Mouse (Mus musculus) limb, embryonic 12.5 days (tissue): ENCODE results near the gene Gm49378. TPM values are rescaled to one million over a fixed set of nuclear protein-coding genes. Genes with fewer than 3 reads are reported as not detected.

Source experiments
- ATAC-seq: fragments of 200-750 bp; cut with Nextera tagmentation; 2 replicates; pipeline ENCODE4 v1.8.0; 2017; ENCODE audit warnings: low read depth, moderate TSS enrichment; ENCODE audit not compliant: insufficient number of reproducible peaks, insufficient read depth, low FRiP score, low TSS enrichment
- H3K27ac ChIP-seq: fragments of 300-500 bp; sonication (generic); 2 replicates; pipeline ENCODE4 v1.5.1; 2016; ENCODE audit warnings: mild to moderate bottlenecking, moderate library complexity
- H3K27me3 ChIP-seq: fragments of 300-500 bp; sonication (generic); 2 replicates; pipeline ENCODE4 v1.6.1; 2016; ENCODE audit warnings: mild to moderate bottlenecking, moderate library complexity
- H3K36me3 ChIP-seq: fragments of 300-500 bp; sonication (generic); 2 replicates; pipeline ENCODE4 v1.6.1; 2016; ENCODE audit warnings: mild to moderate bottlenecking, moderate library complexity
- H3K4me1 ChIP-seq: fragments of 300-500 bp; sonication (generic); replicated peaks from 2 replicates; pipeline ENCODE4 v1.6.1; 2016
- H3K4me2 ChIP-seq: fragments of 300-500 bp; sonication (generic); 2 replicates; pipeline ENCODE4 v1.6.1; 2016; ENCODE audit warnings: mild to moderate bottlenecking, moderate library complexity
- H3K4me3 ChIP-seq: fragments of 300-500 bp; sonication (generic); replicated peaks from 2 replicates; pipeline ENCODE4 v1.5.1; 2016; ENCODE audit warnings: mild to moderate bottlenecking
- H3K9ac ChIP-seq: fragments of 300-500 bp; sonication (generic); replicated peaks from 2 replicates; pipeline ENCODE4 v1.6.1; 2016; ENCODE audit warnings: mild to moderate bottlenecking, moderate library complexity
- H3K9me3 ChIP-seq: fragments of 300-500 bp; sonication (generic); 2 replicates; pipeline ENCODE4 v1.6.1; 2016; ENCODE audit warnings: mild to moderate bottlenecking, moderate library complexity
- WGBS: fragments of 180-500 bp; shearing (Covaris S2); methylation state at CpG from one replicate; pipeline ENCODE4 v1.1.7; 2016; 5-methylcytosine and 5-hydroxymethylcytosine counted together
- polyA plus RNA-seq: library from polyadenylated mRNA; unstranded; fragments of >200 nt; fragmentation: Nextera tagmentation; extraction: Ambion mirVana; gene quantifications from 2 replicates; pipeline ENCODE4 v1.2.1, GENCODE M21; 2016

The Gm49378 gene
- polyA plus RNA-seq, 1 experiment from 2014 or later: 2.7 TPM

DNA sequence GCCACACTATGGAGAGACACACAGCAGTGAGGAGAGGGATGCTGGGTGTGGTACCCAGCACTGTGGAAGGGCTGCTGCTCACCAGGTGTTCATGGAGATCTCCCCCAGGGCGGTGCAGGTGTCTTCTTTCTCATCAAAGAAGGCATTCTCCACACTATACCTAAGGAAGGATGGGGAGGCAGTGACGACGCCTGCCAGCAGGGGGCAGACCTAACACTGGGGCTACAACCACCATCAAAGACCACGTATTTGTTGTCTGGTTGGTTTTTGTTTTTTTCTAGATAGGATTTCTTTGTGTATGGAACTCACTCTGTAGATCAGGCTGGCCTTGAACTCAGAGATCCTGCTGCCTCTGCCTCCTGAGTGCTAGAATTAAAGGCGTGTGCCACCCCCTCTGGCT lies 8.4 kb downstream of the Gm49378 start:
- H3K27me3 ChIP-seq: no peaks in the 10 kb centered on the region
- H3K4me2 ChIP-seq: no peak overlapping the region
- H3K9ac ChIP-seq: no peak overlapping the region
- H3K27ac ChIP-seq: no peak overlapping the region
- 0 out of 2 replicates have a peak, but pooled peaks cover 3% of the 10 kb centered on the region for H3K4me1 ChIP-seq
- no peaks in the 10 kb centered on the region for H3K9me3 ChIP-seq
- no peak for ATAC-seq
- H3K4me3 ChIP-seq: no peak overlapping the region
- peaks cover 100% of the 10 kb centered on the region for H3K36me3 ChIP-seq
- 55% methylated on average over 5 of the region's 5 CpGs for WGBS

DNA sequence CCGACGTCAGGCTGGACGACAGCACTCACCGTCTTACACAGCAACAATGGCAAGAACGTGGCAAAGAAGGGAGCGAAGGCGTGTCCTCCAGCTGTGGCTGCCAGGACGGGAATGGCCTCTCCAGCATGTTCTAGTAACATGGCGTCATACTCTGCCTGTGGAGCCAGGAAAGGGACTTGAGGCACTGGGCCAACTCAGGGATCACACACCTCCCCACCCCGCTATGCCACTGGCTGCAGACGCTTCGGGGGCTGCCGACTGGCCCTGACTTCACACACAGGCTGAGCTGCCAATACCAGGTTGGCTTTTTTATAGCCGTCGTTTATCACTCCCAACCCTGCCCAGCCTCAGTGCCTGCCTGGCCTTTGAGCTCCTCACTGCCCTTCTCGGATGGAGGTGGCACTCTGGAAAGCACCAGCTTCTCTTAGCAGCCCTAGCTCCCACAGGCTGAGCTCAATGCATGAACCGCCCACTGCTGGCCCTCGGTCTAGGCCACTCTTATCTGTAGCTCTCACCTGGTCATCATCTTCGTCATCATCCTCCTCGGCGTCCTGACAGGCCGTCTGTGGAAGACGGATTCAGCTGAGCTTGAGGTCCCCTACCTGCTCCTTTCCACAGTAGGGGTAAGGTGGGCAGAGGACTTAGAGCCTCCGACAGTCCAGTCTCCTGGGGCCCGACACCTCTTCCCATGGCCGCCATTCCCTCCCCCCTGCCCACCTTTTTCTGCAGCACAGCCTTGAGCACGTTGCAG lies 9.4 kb downstream of the Gm49378 start:
- no peak for ATAC-seq
- H3K27me3 ChIP-seq: no peaks in the 10 kb centered on the region
- no peak overlapping the region for H3K9ac ChIP-seq
- 79% methylated on average over 27 of the region's 27 CpGs for WGBS
- H3K36me3 ChIP-seq: peaks cover 98% of the 10 kb centered on the region
- H3K27ac ChIP-seq: no peak overlapping the region
- H3K9me3 ChIP-seq: no peaks in the 10 kb centered on the region
- no peaks in the 10 kb centered on the region for H3K4me1 ChIP-seq
- H3K4me2 ChIP-seq: no peak overlapping the region
- H3K4me3 ChIP-seq: no peak overlapping the region

DNA sequence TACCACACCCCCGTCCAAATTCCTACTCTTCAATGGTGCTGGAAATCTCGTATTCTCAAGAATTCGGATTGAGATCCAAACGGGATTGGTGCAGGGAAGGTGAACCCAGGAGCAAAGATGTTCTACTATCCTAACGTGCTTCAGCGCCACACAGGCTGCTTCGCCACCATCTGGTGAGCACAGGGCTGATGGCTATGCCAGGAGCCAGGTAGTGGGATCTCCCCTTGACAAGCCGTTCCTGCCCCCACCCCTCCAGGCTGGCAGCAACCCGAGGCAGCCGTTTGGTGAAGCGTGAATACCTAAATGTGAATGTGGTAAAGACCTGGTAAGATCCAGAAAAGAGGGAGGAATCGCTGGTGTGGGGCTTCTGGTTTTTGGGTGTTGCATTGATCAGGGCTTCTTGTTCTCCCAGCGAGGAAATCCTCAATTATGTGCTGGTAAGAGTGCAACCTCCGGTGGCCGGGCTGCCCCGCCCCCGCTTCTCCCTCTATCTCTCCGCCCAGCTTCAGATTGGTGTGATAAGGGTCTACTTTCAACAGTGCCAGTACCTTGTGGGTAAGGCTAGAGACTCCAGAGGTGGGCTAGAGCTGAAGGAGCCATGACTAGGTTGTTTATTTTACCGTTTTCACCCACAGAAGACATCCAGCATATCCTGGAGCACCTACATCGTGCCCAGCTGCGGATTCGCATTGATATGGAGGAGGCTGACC lies 19.1 kb downstream of the Gm49378 start:
- Histone ChIP-seq H3K4me2 (peak overlapping the region; percentile 45), H3K9ac (no peak overlapping the region), H3K27ac (no peak overlapping the region), H3K36me3 (peaks cover 6% of the 10 kb centered on the region; the same call in 1 of the 2 replicates), H3K27me3 (no peaks in the 10 kb centered on the region), H3K9me3 (no peaks in the 10 kb centered on the region), H3K4me1 (peaks cover 7% of the 10 kb centered on the region), H3K4me3 (peak overlapping the region; percentile 32)
- WGBS: 47% methylated on average over 22 of the region's 22 CpGs
- ATAC-seq: no peak

DNA sequence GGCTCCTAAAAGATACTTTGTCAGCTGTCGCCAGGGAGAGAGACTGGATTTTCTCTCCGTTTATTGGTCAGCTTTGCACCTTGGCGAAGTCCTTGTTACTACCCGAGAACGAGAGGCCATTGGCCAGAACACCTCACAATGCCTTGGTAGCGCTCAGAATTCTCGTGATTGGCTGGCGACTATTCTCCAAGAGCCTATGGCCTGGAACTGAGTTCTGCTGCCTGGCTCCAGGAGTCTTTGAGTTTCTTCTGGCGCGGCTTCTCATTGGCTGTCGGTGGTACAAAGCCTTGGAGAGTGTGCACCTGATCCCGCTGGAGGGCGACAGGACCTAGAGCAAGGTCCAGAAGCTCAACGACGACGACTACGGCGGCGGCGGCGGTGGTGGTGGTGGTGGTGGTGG lies 19.9 kb downstream of the Gm49378 start, which contains the start of gene Rec8:
Rec8 (plus strand) TSS at position 216 of the 400 bp plus-strand sequence.
- no peaks in the 10 kb centered on the region for H3K27me3 ChIP-seq
- peaks cover 7% of the 10 kb centered on the region for H3K4me1 ChIP-seq
- H3K4me3 ChIP-seq: peak within 1 kb of the TSS; percentile 32
- WGBS: 15% methylated on average over 21 of the region's 21 CpGs
- H3K4me2 ChIP-seq: peak within 1 kb of the TSS; percentile 45
- no peak within 1 kb of the TSS for H3K27ac ChIP-seq
- no peak within 1 kb of the TSS for H3K9ac ChIP-seq
- ATAC-seq: peak; percentile 72
- H3K9me3 ChIP-seq: no peaks in the 10 kb centered on the region
- H3K36me3 ChIP-seq: 0 out of 2 replicates have a peak, but pooled peaks cover 2% of the 10 kb centered on the region

DNA sequence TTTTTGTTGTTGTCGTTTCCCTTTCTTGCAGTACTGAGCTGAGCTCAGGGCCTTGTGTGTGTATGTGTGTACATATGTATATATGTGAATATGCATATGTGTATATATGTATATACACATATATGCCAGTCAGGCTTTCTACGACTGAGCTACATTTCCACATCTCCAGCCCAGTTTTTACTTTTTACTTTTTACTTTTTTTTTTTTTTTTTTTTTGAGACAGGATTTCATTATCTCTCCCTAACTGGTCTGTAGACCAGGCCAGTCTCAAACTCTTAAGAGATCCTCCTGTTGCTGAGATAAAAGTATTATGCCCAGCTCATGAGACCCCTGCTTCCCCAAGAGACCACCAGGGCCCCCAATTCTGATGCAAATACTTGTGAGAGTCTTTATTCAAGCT lies 20.9 kb downstream of the Gm49378 start:
- no peak overlapping the region for H3K4me2 ChIP-seq
- no peak overlapping the region for H3K4me3 ChIP-seq
- peaks cover 7% of the 10 kb centered on the region for H3K4me1 ChIP-seq
- no peak for ATAC-seq
- H3K9ac ChIP-seq: no peak overlapping the region
- H3K36me3 ChIP-seq: no peaks in the 10 kb centered on the region
- no peaks in the 10 kb centered on the region for H3K9me3 ChIP-seq
- WGBS: 87% methylated on average over 2 of the region's 2 CpGs
- H3K27ac ChIP-seq: no peak overlapping the region
- no peaks in the 10 kb centered on the region for H3K27me3 ChIP-seq

DNA sequence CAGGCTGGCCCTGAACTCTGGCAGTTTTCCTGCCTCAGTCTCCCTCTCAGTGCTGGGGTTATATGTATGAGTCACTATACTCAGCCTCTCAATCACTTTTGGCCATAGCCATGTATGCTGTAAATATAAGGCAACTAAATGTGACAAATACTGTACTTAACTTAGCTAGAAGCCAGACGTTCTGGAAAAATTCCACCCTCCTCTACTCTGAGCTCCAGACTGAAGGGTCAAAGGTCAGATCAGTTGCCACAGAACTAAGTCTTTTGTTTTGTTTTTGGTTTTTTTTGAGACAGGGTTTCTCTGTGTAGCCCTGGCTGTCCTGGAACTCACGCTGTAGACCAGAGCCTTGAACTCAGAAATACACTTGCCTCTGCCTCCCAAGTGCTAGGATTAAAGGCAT lies 21.8 kb downstream of the Gm49378 start:
- no peak for ATAC-seq
- Histone ChIP-seq H3K9ac (no peak overlapping the region), H3K27ac (no peak overlapping the region), H3K36me3 (no peaks in the 10 kb centered on the region), H3K4me1 (peaks cover 7% of the 10 kb centered on the region), H3K4me3 (no peak overlapping the region), H3K4me2 (no peak overlapping the region), H3K27me3 (no peaks in the 10 kb centered on the region), H3K9me3 (no peaks in the 10 kb centered on the region)
- 53% methylated on average over 2 of the region's 2 CpGs for WGBS

DNA sequence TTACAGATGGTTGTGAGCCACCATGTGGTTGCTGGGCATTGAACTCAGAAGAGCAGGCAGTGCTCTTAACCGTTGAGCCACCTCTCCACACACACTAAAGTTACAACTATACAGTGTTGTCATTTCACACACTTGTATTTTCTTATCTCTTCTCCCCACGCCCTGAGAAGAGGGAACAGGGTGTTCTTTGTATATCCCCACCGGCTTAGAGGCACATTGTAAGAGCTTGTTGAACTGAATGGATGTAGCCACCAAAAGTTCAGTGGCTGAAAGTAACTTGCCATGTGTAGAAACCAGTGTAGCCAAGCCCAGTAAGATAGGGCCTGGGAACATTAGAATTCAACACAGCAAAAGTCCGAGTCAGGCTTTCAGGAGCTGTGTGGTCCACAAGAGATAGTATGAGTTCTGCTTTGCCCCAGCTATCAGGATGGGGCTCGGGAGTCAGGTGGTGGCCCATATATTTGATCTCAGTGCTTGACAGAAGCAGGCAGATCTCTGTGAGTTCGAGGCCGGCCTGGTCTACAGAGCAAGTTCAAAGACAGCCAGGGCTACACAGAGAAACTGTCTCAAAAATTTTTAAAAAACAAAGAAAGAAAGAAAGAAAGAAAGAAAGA lies 23.0 kb downstream of the Gm49378 start:
- Histone ChIP-seq H3K9ac (no peak overlapping the region), H3K27me3 (no peaks in the 10 kb centered on the region), H3K9me3 (no peaks in the 10 kb centered on the region), H3K4me3 (no peak overlapping the region), H3K4me1 (peaks cover 7% of the 10 kb centered on the region), H3K4me2 (no peak overlapping the region), H3K27ac (no peak overlapping the region), H3K36me3 (peaks cover 6% of the 10 kb centered on the region)
- ATAC-seq: no peak
- whole genome bisulfite sequencing: 81% methylated on average over 7 of the region's 7 CpGs

DNA sequence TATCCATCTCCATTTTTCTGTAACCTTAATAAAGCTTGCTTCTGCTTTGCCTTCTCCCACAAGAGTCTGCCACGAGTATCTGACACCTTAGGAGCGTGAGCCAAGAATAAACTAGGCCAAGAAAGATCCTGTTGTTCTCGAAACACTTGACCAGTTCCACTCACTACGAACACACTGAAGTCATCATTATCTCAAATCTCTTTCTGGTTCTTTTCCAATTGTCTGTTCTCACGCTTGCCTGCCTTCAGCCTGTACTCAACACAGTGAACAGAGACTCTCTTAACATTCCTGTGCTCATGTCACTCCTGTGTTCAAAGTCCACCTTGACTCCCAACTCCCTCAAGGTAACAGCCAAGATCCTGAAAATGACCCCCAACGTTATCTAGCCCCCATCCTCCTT lies 24.3 kb downstream of the Gm49378 start:
- Histone ChIP-seq H3K9ac (no peak overlapping the region), H3K4me3 (no peak overlapping the region), H3K4me2 (no peak overlapping the region), H3K27me3 (no peaks in the 10 kb centered on the region), H3K9me3 (no peaks in the 10 kb centered on the region), H3K4me1 (peaks cover under 1% of the 10 kb centered on the region; the same call in 1 of the 2 replicates), H3K36me3 (peaks cover 19% of the 10 kb centered on the region), H3K27ac (no peak overlapping the region)
- ATAC-seq: no peak
- WGBS: 81% methylated on average over 6 of the region's 6 CpGs

DNA sequence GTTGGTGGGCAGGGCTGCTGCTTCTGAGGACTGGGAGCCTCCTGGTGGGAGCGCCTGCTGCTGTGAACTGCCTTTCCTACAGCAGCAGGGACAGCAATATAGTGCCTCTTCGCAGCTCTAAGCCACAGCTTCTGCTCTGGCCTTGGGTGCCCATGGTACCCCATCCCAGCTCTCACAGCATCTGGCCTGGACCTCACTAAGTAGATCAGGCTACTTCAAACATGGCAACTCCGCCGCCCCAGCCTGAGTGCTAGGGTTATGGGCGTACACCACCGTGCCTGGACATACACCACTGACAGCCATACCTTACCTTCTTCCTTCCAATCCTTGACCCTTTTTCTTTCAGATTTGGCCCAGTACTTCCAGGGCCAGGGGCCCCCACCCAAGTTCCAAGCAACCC lies 29.4 kb downstream of the Gm49378 start:
- Histone ChIP-seq H3K4me2 (no peak overlapping the region), H3K4me1 (peaks cover 6% of the 10 kb centered on the region), H3K27me3 (no peaks in the 10 kb centered on the region), H3K9ac (no peak overlapping the region), H3K4me3 (no peak overlapping the region), H3K27ac (no peak overlapping the region), H3K9me3 (no peaks in the 10 kb centered on the region), H3K36me3 (peaks cover 51% of the 10 kb centered on the region)
- 96% methylated on average over 6 of the region's 6 CpGs for WGBS
- ATAC-seq: no peak

DNA sequence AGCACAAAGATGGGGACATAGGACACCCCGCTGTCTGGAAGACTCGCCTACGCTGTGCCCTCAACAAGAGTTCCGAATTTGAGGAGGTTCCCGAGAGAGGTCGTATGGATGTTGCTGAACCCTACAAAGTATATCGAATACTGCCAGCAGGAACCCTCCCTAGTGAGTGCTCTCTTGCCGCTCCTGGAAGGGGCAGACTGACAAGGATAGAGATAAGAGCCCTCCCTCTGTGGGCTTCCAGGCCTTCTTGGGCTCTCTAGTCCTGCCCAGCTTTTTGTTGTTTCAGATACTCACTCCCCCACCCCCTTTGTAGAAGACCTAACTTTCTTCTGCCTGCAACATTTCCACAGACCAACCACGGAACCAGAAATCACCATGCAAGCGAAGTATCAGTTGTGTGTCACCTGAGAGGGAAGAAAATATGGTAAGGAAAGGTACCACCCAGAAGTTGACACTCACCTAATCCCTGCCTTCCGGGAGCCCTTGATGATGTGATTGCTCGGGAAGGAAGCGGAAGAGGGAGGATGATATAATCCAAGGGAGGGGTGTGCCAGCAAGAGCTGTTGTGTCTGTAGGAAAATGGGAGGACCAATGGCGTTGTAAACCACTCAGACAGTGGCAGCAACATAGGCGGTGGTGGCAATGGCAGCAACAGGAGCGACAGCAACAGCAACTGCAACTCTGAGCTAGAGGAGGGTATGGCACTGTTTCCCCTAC lies 31.8 kb downstream of the Gm49378 start:
- WGBS: 91% methylated on average over 16 of the region's 16 CpGs
- Histone ChIP-seq H3K4me1 (peaks cover 6% of the 10 kb centered on the region), H3K27me3 (no peaks in the 10 kb centered on the region), H3K4me2 (no peak overlapping the region), H3K9me3 (no peaks in the 10 kb centered on the region), H3K27ac (no peak overlapping the region), H3K36me3 (peaks cover 75% of the 10 kb centered on the region), H3K9ac (no peak overlapping the region), H3K4me3 (no peak overlapping the region)
- no peak for ATAC-seq

DNA sequence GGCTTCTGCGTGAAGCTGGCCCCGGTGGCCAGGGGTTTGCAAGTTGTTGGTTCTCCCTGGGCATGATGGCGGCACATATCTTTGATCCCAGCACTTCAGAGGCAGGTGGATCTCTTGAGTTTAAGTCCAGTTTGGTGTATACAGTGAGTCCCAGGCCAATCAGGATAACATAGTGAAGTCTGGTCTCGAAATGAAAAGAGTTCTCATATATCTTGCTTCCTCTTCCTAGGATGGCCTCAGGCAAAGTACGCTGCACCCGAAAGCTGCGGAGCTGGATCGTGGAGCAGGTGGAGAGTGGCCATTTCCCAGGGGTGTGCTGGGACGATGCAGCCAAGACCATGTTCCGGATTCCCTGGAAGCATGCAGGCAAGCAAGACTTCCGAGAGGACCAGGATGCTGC lies 32.9 kb downstream of the Gm49378 start:
- Histone ChIP-seq H3K9me3 (no peaks in the 10 kb centered on the region), H3K4me1 (peaks cover 6% of the 10 kb centered on the region), H3K4me3 (no peak overlapping the region), H3K27ac (no peak overlapping the region), H3K36me3 (peaks cover 82% of the 10 kb centered on the region), H3K9ac (no peak overlapping the region), H3K4me2 (peak overlapping the region; percentile 57; the same call in 1 of the 2 replicates), H3K27me3 (no peaks in the 10 kb centered on the region)
- WGBS: 87% methylated on average over 11 of the region's 11 CpGs
- no peak for ATAC-seq
